Mouse (Mus musculus): ENCODE measurements at regions not wholly inside any gene's neighbourhood (a gene's known extent, or its start where the extent isn't known, plus 50 kb on each side); places are given as distances from the start of the nearest gene placed in this dataset.

DNA sequence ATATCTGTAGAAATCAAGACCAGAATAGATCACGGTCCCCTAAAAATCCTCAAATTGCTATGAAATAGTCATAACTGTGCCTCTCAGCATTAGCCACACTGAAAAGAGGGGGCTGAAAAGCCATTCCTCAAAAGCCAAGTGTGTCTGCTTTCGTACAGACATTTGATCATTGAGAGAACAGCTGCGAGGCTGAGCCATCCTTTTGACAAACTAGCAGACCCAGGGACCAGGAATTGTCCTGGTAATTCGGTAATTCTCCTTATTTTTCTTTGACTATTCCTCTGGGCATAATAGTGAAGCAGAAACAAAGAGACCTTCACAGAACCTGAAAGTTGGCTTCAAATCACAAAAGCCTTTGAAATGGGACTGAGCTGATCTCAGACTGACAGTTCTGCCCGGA is 206.8 kb downstream of the Rps12 start:
- TF ChIP-seq CTCF (IDR thresholded peaks at IDR 0.05; ENCODE audit: low read depth) (no peak), EP300 (optimal IDR thresholded peaks at IDR 0.05) (no peak)
